Mouse (Mus musculus) C2C12 (cell line): ENCODE measurements around the gene Trpc3. TPM values are rescaled to one million over a fixed set of nuclear protein-coding genes. Genes with fewer than 3 reads are reported as not detected.

ENCODE experiments used
- H3K27me3 ChIP-seq: one replicate; pipeline ENCODE4 v1.6.1; 2011; ENCODE audit not compliant: control insufficient read depth, insufficient read depth, insufficient read length
- H3K36me3 ChIP-seq: one replicate; pipeline ENCODE4 v1.6.1; 2011; ENCODE audit not compliant: control insufficient read depth, insufficient read depth
- H3K4me3 ChIP-seq: one replicate; pipeline ENCODE4 v1.5.1; 2011; ENCODE audit warnings: mild to moderate bottlenecking, control low read depth; ENCODE audit not compliant: poor library complexity, insufficient read depth, severe bottlenecking
- H3K79me2 ChIP-seq: one replicate; pipeline ENCODE4 v1.6.1; 2011; ENCODE audit not compliant: control insufficient read depth, insufficient read depth
- H3K79me3 ChIP-seq: one replicate; pipeline ENCODE4 v1.6.1; 2011; ENCODE audit warnings: low read depth, control low read depth
- H3ac ChIP-seq: one replicate; pipeline ENCODE3; 2011; ENCODE audit warnings: low read depth; ENCODE audit not compliant: control insufficient read depth, insufficient read length
- CEBPB ChIP-seq: IDR thresholded peaks from one replicate; pipeline ENCODE4 v1.6.1; 2011; ENCODE audit warnings: low read depth, mild to moderate bottlenecking, control low read depth, moderate library complexity
- CTCF ChIP-seq: IDR thresholded peaks from one replicate; pipeline ENCODE4 v1.5.1; 2011; ENCODE audit not compliant: control insufficient read depth, insufficient read depth, insufficient read length
- FOSL1 ChIP-seq: IDR thresholded peaks from one replicate; pipeline ENCODE4 v1.8.0; 2011; ENCODE audit warnings: mild to moderate bottlenecking, low read length; ENCODE audit not compliant: poor library complexity, insufficient read depth, severe bottlenecking
- MAX ChIP-seq: IDR thresholded peaks from one replicate; pipeline ENCODE4 v1.6.1; 2011; ENCODE audit warnings: mild to moderate bottlenecking, control low read depth
- MYOD1 ChIP-seq: IDR thresholded peaks from one replicate; pipeline ENCODE4 v1.6.1; 2011; ENCODE audit warnings: low read depth; ENCODE audit not compliant: control insufficient read depth, insufficient read length
- MYOG ChIP-seq: IDR thresholded peaks from one replicate; pipeline ENCODE4 v1.6.1; 2011; ENCODE audit not compliant: control insufficient read depth, insufficient read length; ENCODE audit errors: extremely low read depth
- USF1 ChIP-seq: IDR thresholded peaks from one replicate; pipeline ENCODE4 v1.6.1; 2011; ENCODE audit warnings: low read depth, mild to moderate bottlenecking, control low read depth, moderate library complexity
- polyA plus RNA-seq: library from polyadenylated mRNA; unstranded; fragments of >200 nt; fragmentation: generic; extraction: Trizol; gene quantifications from one replicate; pipeline ENCODE4 v1.2.1, GENCODE M21; 2012; ENCODE audit warnings: missing spikeins

Gene Trpc3
- polyA plus RNA-seq, 1 experiment = not detected

DNA sequence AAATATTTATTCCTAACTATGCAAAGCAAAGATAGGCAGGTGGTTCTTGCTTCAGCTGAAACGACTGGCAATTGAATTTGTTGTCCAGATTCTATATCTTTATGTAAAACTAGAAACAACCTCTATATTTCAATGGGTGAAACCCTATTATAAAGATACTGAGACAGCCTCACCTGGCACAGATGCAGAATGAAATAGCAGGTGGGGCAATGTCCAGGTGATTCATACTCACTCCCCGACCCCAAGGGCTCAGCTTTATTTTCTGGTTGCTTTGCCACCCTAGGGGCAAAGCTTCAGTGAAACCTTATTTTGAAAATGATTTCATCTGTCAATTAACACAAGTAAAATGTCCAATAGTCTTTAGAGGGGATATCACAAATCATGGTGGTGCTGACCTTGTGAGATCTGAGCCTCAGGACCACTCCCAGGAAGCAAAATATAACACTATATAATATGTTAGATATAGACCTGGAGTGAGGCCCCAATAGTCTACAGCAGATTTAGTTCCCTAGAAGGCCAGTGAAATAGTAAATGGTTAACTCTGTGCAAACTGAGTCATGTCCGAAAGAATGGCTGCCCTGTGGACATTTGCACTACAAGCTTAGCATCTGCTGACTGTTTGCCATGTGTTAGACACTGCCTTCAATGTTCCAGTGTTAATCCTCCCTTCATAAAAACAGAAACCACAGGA lies 45.3 kb downstream of the Trpc3 start:
- Histone ChIP-seq H3K27me3 (peaks cover 3% of the 10 kb centered on the region), H3K4me3 (no peak overlapping the region), H3ac (no peak overlapping the region), H3K36me3 (no peaks in the 10 kb centered on the region), H3K79me2 (no peaks in the 10 kb centered on the region), H3K79me3 (no peaks in the 10 kb centered on the region)
- TF ChIP-seq MYOG = no peak
- no peak for TF ChIP-seq USF1
- TF ChIP-seq CTCF = no peak
- no peak for TF ChIP-seq CEBPB
- no peak for TF ChIP-seq FOSL1
- no peak for TF ChIP-seq MAX
- TF ChIP-seq MYOD1 = no peak

DNA sequence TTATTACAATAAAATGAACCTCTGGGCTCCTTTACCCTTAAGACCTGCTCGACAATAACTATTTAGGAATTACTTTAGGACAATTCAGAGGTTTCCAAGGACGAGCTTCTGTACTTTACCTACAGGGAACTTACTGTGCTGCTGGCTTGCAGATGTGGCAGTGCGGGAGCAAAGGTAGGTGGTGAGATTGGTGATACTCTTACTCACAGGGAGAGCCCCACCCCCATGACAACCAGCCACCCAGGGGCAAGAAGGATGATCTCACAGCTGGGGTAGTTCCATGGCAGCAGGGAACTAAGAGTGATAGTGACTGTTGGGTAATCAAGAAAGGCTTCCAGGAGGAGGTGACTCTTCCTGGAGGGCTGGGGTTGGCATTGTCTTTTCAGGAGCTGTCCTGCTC lies 46.6 kb downstream of the Trpc3 start:
- Histone ChIP-seq H3ac (no peak overlapping the region), H3K4me3 (no peak overlapping the region), H3K27me3 (no peaks in the 10 kb centered on the region), H3K36me3 (no peaks in the 10 kb centered on the region), H3K79me2 (no peaks in the 10 kb centered on the region), H3K79me3 (no peaks in the 10 kb centered on the region)
- no peak for TF ChIP-seq MAX
- no peak for TF ChIP-seq CTCF
- TF ChIP-seq MYOG = no peak
- no peak for TF ChIP-seq CEBPB
- TF ChIP-seq USF1 = no peak
- TF ChIP-seq MYOD1 = no peak
- TF ChIP-seq FOSL1 = no peak

- TF ChIP-seq MYOG (no peak), MAX (no peak), USF1 (no peak), FOSL1 (no peak), CTCF (no peak), CEBPB (no peak), MYOD1 (no peak)
- H3K27me3 ChIP-seq = no peaks in the 10 kb centered on the region
- no peaks in the 10 kb centered on the region for H3K36me3 ChIP-seq
- H3K79me3 ChIP-seq = no peaks in the 10 kb centered on the region
- H3ac ChIP-seq = no peak overlapping the region
- no peak overlapping the region for H3K4me3 ChIP-seq
- no peaks in the 10 kb centered on the region for H3K79me2 ChIP-seq
Observed at GRCm38 (mm10) chr3:36642736-36643135, 47.2 kb downstream of the Trpc3 start.

DNA sequence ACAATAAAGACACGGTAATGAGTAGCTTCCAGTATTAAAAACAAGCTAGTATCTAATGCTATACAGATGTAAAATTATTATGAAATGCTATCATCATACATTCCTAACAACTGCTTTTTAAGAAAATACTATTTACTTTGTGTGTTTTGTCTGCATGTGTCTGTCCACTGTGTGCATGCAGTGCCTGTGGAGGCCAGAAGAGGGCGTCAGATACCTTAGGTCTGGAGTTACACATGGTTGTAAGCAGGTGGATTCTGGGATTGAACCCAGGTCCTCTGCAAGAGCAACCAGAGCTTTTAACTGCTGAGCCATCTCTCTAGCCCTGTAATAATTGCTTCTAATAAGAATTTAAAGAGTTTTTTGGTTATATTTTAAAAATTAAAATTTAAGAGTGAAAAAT lies 49.2 kb downstream of the Trpc3 start:
- Histone ChIP-seq H3K36me3 (no peaks in the 10 kb centered on the region), H3K79me3 (no peaks in the 10 kb centered on the region), H3K27me3 (no peaks in the 10 kb centered on the region), H3K4me3 (no peak overlapping the region), H3K79me2 (no peaks in the 10 kb centered on the region), H3ac (no peak overlapping the region)
- TF ChIP-seq MYOG = no peak
- no peak for TF ChIP-seq CTCF
- TF ChIP-seq USF1 = no peak
- no peak for TF ChIP-seq FOSL1
- no peak for TF ChIP-seq CEBPB
- no peak for TF ChIP-seq MYOD1
- no peak for TF ChIP-seq MAX

DNA sequence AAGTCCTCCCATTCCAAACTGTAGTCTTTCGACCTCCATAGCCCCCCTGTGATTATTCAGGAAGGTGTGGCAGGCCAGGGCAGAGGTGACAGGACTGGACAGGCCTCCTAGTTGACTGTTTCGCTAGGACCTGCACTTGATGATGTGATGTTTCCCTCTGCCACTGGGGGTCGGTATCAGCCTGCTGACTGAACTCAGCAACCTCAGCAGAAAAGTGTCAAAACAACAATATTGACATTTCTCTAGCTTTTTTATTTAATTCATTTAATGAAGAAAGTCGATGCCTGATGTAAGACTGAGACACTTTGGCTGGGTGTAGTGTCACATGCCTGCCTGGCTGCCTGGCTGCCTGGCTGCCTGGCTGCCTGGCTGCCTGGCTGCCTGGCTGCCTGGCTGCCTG lies 54.5 kb downstream of the Trpc3 start:
- no peak for TF ChIP-seq MYOD1
- TF ChIP-seq MYOG = no peak
- TF ChIP-seq MAX = no peak
- TF ChIP-seq CEBPB = no peak
- no peak for TF ChIP-seq CTCF
- TF ChIP-seq FOSL1 = no peak
- TF ChIP-seq USF1 = no peak
- Histone ChIP-seq H3K27me3 (no peaks in the 10 kb centered on the region), H3K79me3 (no peaks in the 10 kb centered on the region), H3ac (no peak overlapping the region), H3K36me3 (no peaks in the 10 kb centered on the region), H3K79me2 (no peaks in the 10 kb centered on the region), H3K4me3 (no peak overlapping the region)
